Mouse (Mus musculus) frontal cortex, postnatal 10 days (tissue): ENCODE results near the gene Mns1.

Source experiments
- DNase-seq, 2 experiments: peaks; one replicate each; pipeline ENCODE4 v3.0.0; 2022; ENCODE audit warnings: low spot score in 2 of 2, mixed read lengths in 1 of 2

The Mns1 gene

DNA sequence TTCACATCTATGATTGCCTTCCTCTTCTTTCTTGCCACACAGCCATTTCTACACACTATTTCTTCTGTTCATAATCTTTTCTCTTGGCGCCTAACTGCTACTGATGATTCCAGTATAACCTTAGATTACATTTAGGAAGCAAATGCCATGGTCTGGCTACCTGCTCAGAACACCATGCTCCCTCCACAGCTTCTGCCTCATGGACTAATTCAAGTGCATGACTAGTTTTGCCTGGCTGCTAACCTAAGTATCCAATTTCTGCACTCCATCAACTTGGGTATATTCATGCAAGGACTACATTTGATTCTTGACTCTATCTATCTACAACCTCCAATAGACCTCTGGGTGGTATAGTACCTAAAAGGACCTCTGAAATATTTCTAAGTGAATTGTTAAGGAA lies 32.0 kb downstream of the Mns1 start:
- DNase-seq, result no peak

DNA sequence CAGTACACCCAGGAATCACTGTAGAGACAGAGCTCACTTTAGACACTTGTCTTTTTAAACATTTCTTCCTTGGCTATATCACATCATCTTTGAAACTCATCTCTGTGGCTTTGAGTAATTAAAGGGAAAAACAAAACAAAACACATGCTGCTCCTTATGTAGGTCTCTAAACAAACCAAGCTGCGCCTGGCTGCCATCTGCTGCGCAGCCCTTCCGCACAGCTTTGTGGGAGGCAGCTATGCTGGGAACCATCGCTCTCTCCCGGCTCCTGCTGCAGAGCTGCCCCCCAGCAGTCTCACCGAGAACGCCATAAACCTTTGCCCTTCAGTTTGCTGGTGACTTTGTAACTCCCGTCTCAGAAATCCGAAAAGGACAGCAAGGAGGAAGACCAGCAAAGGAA lies 37.7 kb downstream of the Mns1 start:
- DNase-seq, result peak in 1 of 2 experiments; percentile 22

GRCm38 (mm10) chr9:72477306-72477705 lies 39.5 kb downstream of the Mns1 start:
- DNase-seq, result no peak

DNA sequence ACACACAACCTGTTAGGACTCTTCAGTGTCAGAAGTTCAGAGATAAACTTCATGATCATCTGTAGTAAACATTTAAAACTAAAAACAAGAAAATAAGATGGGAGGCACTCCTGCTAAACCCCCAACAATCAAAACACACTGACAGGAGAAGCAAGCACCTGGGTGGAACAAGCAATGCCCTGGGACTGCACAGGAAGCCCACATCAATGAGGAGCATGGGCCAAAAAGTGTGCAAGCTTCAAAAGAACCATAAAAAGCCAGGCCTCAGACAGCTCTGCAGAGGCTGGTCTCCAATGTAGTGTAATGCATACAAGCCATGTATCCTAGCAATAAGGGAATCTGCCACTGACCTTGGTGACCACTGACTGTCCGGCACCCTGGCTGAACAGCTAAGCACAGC lies 41.5 kb downstream of the Mns1 start:
- DNase-seq, result no peak

DNA sequence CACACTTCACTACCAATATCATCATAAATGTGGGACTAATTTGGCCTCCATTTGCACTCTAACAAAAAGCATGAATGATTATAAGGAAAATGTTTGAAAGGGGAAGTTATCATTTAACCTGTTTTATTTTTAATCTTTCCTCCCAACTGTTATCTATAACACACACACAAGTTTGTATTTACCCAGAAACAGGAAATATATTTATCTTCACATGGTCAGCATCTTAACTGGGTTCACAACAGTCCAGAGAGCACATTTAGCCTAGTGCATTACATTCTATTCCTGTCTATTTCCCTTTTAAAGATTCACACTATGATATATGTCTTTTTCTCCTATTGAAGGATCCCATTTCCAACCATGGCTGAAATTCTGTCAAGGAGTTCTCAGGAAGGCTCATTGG lies 50.7 kb downstream of the Mns1 start:
- no peak for DNase-seq

DNA sequence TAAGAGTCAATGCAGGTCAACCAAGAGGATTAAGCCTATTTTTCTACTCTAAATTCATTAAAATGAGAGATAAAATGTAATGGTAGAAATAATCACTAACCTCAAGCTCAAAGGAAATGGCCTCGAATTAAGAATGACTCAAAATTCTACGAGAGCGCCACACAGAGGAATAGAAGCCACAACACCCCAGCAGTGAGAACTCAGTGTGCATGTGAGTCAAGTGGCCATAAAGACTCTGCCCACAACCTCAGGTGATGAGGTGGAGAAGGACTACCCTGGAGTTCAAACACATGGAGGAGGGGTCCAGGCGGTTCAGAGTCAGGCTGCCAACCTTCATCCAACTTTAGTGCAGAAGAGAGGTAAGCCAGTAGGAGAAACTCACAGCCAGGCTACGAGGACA lies 51.3 kb downstream of the Mns1 start:
- DNase-seq, result no peak

GRCm38 (mm10) chr9:72491559-72492193 lies 53.9 kb downstream of the Mns1 start:
- DNase-seq, result peak; percentile 80 to 88

DNA sequence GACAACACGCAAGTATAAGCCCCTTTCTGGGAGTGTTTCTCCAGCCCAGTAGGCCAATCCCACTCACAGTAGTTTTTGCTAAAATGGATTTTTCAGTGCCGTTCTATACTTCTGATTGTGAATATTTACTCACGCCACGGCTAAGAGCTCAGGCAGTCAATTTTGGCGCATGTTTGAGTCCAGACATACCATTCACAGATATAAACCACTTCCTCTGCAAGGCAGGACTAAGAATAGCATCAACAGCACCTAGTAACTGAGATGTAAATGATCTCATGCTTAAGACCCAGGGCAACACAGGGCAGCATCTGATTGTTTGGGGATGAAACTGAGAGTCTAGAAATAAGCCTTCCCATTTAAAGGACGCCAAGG lies 54.4 kb downstream of the Mns1 start, which contains the start of gene Tex9:
TSS of gene Tex9 (minus strand) at position 19 of the 372 bp plus-strand sequence.
- no peak for DNase-seq

DNA sequence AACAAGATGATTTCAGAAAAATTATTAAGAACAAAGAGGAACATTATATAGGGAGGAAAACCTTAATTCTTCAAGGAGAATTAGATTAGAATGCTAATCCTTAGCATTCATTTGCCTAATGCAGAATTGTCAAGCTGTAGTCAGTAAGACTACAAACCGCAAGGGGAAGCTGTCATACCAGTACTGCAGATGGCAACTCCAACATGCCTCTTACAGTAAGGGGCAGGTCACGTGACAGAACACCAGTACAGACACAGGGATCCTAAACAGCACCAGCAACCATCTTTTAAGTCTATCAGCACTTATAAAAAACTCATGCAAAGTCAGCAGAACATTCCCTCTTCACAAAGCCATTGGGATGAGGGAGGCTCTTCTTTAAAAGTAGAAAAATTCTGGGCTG lies 55.7 kb downstream of the Mns1 start:
- no peak for DNase-seq

DNA sequence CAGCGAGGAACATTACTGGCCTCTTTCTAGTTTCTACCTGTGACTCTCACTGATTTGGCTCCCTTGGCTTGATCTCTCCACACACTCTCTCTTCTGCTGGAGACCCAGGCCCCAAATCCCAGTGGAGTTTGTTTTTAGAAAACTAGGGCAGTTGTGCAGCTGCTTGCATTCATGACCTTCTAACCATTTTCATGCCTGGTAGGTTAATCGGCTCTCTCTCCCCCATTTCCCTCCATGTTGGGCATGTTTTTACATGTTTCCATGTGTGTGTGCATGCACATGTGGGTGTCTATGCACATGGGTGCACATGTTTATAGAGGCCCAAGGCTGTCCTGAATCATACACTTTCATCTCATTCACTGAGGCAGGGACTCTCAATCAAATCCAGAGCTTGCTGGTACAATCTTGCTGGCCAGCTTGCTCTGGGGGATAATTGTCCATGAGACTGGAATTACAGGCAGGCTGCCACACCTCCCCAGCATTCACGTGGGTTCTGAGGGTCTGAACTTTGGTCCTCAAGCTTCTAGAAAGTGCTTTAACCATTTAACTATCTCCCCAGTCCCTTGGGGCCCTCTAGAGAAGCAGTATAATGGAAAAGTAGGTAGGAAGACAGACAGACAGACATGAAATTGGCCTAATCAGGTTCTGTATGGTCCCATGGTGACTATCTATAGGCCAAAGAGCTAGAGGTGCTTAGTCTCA lies 56.3 kb downstream of the Mns1 start:
- no peak for DNase-seq

DNA sequence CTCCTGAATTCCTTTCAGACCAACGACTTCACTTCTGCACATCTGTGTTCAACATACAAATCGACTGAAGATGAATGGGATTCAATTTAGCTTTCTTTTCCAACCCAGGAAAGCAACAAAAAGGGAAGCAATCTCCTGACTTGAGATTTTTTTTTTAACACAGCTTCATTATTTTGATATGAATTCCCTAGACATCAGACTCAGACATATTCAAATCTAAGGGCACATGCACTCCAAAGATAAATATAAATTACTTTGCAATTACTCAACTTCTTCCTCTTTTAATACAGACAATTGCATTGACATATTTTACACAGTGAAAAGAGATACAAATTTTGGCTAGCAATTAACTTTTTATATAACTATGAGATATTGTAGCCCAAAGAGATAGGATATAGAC lies 58.9 kb downstream of the Mns1 start:
- no peak for DNase-seq

GRCm38 (mm10) chr9:72497171-72497570 lies 59.4 kb downstream of the Mns1 start:
- no peak for DNase-seq
